In genomic region chr4:141021614-141021929, GRCm38 (mm10) we compare ENCODE assay signal across 9 mouse cellular contexts. TPM values are rescaled to one million over a fixed set of nuclear protein-coding genes. Genes with fewer than 3 reads are reported as not detected.
DNase-seq lines count a peak whose midpoint lies in the region; ATAC-seq lines count a peak whose summit lies in the region.
"Had no signal": no experiment of that assay in that cellular context is flagged by ENCODE, and none has a peak within 500 bp of the region (broad histone marks: within the 10 kb centered on the region; RNA-seq: fewer than 3 reads in every experiment).

No protein-coding gene starts in this region.

- 60% methylated on average over 11 of the region's 11 CpGs for WGBS in kidney, embryonic 15.5 days
- WGBS in hindbrain, embryonic 10.5 days, result 67% methylated on average over 11 of the region's 11 CpGs
- whole genome bisulfite sequencing in midbrain, embryonic 13.5 days, result 45% methylated on average over 11 of the region's 11 CpGs

- no peaks in the 10 kb centered on the region for H3K27me3 ChIP-seq in kidney, embryonic 15.5 days
- no peaks in the 10 kb centered on the region for H3K27me3 ChIP-seq in hindbrain, embryonic 10.5 days (ENCODE audit: insufficient read depth, poor library complexity, severe bottlenecking)
- no peaks in the 10 kb centered on the region for H3K27me3 ChIP-seq in midbrain, embryonic 13.5 days

- DNase-seq in kidney, postnatal 36 days, result no peak
- DNase-seq in cerebellum, adult 9-11 months, result peak; percentile 77
- DNase-seq in hindbrain, embryonic 10.5 days (ENCODE audit: low spot score), result peak; percentile 27
- no peak for DNase-seq in spleen, postnatal 36 days (ENCODE audit: low spot score in 2 of 2)
- DNase-seq in gastrocnemius, postnatal 10 days, result no peak
- DNase-seq in yolk sac, embryonic 10.5 days (ENCODE audit: low spot score), result no peak
- DNase-seq: thymus, postnatal 14 days had no signal

- H3K36me3 ChIP-seq in kidney, embryonic 15.5 days, result peaks cover 77% of the 10 kb centered on the region
- peaks cover 91% of the 10 kb centered on the region for H3K36me3 ChIP-seq in hindbrain, embryonic 10.5 days
- peaks cover 62% of the 10 kb centered on the region for H3K36me3 ChIP-seq in midbrain, embryonic 13.5 days

- H3K4me1 ChIP-seq in kidney, embryonic 15.5 days, result peaks cover 48% of the 10 kb centered on the region
- peaks cover 58% of the 10 kb centered on the region for H3K4me1 ChIP-seq in hindbrain, embryonic 10.5 days (replicated peaks)
- H3K4me1 ChIP-seq in midbrain, embryonic 13.5 days (replicated peaks), result peaks cover 40% of the 10 kb centered on the region

- no peak overlapping the region for H3K4me3 ChIP-seq in kidney, embryonic 15.5 days (replicated peaks)
- H3K4me3 ChIP-seq in hindbrain, embryonic 10.5 days, result peak overlapping the region; percentile 32; the same call in 1 of the 2 replicates
- no peak overlapping the region for H3K4me3 ChIP-seq in midbrain, embryonic 13.5 days (replicated peaks)

- ATAC-seq in kidney, embryonic 15.5 days (replicated peaks; ENCODE audit: low FRiP score), result no peak
- peak; percentile 46 for ATAC-seq in midbrain, embryonic 13.5 days

- no peaks in the 10 kb centered on the region for H3K9me3 ChIP-seq in kidney, embryonic 15.5 days (replicated peaks)
- no peaks in the 10 kb centered on the region for H3K9me3 ChIP-seq in hindbrain, embryonic 10.5 days
- H3K9me3 ChIP-seq in midbrain, embryonic 13.5 days, result no peaks in the 10 kb centered on the region

- H3K4me2 ChIP-seq in kidney, embryonic 15.5 days, result no peak overlapping the region
- peak overlapping the region; percentile 16; the same call in 1 of the 2 replicates for H3K4me2 ChIP-seq in midbrain, embryonic 13.5 days (replicated peaks)

- no peak overlapping the region for H3K9ac ChIP-seq in kidney, embryonic 15.5 days
- peak overlapping the region; percentile 50; the same call in 1 of the 2 replicates for H3K9ac ChIP-seq in midbrain, embryonic 13.5 days (replicated peaks)

- H3K27ac ChIP-seq in kidney, embryonic 15.5 days, result peak overlapping the region; percentile 85
- peak overlapping the region; percentile 92 for H3K27ac ChIP-seq in hindbrain, embryonic 10.5 days
- H3K27ac ChIP-seq in midbrain, embryonic 13.5 days, result peak overlapping the region; percentile 93

RNA-seq across cellular contexts. Expression of gene Mfap2, which starts 11.4 kb away (rescaled TPM):
- 340 and 433 TPM in 2 replicates for polyA plus RNA-seq in kidney, embryonic 15.5 days (2015; fragmentation: Nextera tagmentation; extraction: Ambion mirVana)
- polyA plus RNA-seq in hindbrain, embryonic 10.5 days (2016; fragmentation: Nextera tagmentation; extraction: Ambion mirVana), result 307 and 334 TPM in 2 replicates
- polyA plus RNA-seq in midbrain, embryonic 13.5 days (2015; fragmentation: Nextera tagmentation; extraction: Ambion mirVana), result 181 and 207 TPM in 2 replicates
- total RNA-seq in gastrocnemius, postnatal 10 days (2021), result 10 to 100 TPM; 79.1 to 88.6 TPM

RNA-seq across cellular contexts. Expression of gene Atp13a2, which starts 34.9 kb away (rescaled TPM):
- 40.5 and 45.3 TPM in 2 replicates for polyA plus RNA-seq in kidney, embryonic 15.5 days (2015; fragmentation: Nextera tagmentation; extraction: Ambion mirVana)
- 54.8 and 82.1 TPM in 2 replicates for polyA plus RNA-seq in hindbrain, embryonic 10.5 days (2016; fragmentation: Nextera tagmentation; extraction: Ambion mirVana)
- 118 and 127 TPM in 2 replicates for polyA plus RNA-seq in midbrain, embryonic 13.5 days (2015; fragmentation: Nextera tagmentation; extraction: Ambion mirVana)
- total RNA-seq in gastrocnemius, postnatal 10 days (2021), result 10 to 100 TPM; 19.1 to 25.9 TPM

RNA-seq across cellular contexts. Expression of gene Crocc, which starts 38.8 kb away (rescaled TPM):
- polyA plus RNA-seq in kidney, embryonic 15.5 days (2015; fragmentation: Nextera tagmentation; extraction: Ambion mirVana), result 8.5 and 9.5 TPM in 2 replicates
- polyA plus RNA-seq in hindbrain, embryonic 10.5 days (2016; fragmentation: Nextera tagmentation; extraction: Ambion mirVana), result 11.4 and 12.0 TPM in 2 replicates
- polyA plus RNA-seq in midbrain, embryonic 13.5 days (2015; fragmentation: Nextera tagmentation; extraction: Ambion mirVana), result 6.8 and 8.8 TPM in 2 replicates
- 1 to 10 TPM; 3.8 to 9.3 TPM for total RNA-seq in gastrocnemius, postnatal 10 days (2021)

RNA-seq across cellular contexts. Expression of gene Necap2, which starts 56.6 kb away (rescaled TPM):
- 80.0 and 89.4 TPM in 2 replicates for polyA plus RNA-seq in kidney, embryonic 15.5 days (2015; fragmentation: Nextera tagmentation; extraction: Ambion mirVana)
- 60.2 and 66.0 TPM in 2 replicates for polyA plus RNA-seq in hindbrain, embryonic 10.5 days (2016; fragmentation: Nextera tagmentation; extraction: Ambion mirVana)
- polyA plus RNA-seq in midbrain, embryonic 13.5 days (2015; fragmentation: Nextera tagmentation; extraction: Ambion mirVana), result 47.2 and 52.3 TPM in 2 replicates
- 10 to 100 TPM; 27.2 to 31.1 TPM for total RNA-seq in gastrocnemius, postnatal 10 days (2021)

Comparison
In these comparisons a context has a peak if more than half of its experiments do, and no peak if none do; other contexts are left out.
1. DNase-seq: peak in cerebellum, adult 9-11 months (single experiment) and hindbrain, embryonic 10.5 days (single experiment); none in kidney, postnatal 36 days (0 of 2), spleen, postnatal 36 days (0 of 2), gastrocnemius, postnatal 10 days (single experiment) and yolk sac, embryonic 10.5 days (single experiment).
2. Peak in every context shown above with its lines, with median percentiles within 50 percentile points of each other: H3K27ac ChIP-seq.